Mouse (Mus musculus): Measurements from ENCODE around the gene Trpv2.
"Not testable (repeated sequence)": the region's sequence is repeated elsewhere in the genome, so short reads cannot be mapped to it uniquely, and the experiment has no call there.

Trpv2 gene

GRCm38 (mm10) chr11:62647661-62648590 is 73.6 kb downstream of the Trpv2 start, which contains the start of gene Lrrc75a:
Gene Lrrc75a, minus strand, starts transcription at chr11:62648523.
- DNase-seq (ENCODE audit: low read depth), result no peak

- peak; percentile 94 for DNase-seq (ENCODE audit: low read depth)
Observed at GRCm38 (mm10) chr11:62648591-62649391, 74.5 kb downstream of the Trpv2 start, which contains the start of gene Mmgt2. Gene Mmgt2, plus strand, starts transcription at chr11:62648664.

DNA sequence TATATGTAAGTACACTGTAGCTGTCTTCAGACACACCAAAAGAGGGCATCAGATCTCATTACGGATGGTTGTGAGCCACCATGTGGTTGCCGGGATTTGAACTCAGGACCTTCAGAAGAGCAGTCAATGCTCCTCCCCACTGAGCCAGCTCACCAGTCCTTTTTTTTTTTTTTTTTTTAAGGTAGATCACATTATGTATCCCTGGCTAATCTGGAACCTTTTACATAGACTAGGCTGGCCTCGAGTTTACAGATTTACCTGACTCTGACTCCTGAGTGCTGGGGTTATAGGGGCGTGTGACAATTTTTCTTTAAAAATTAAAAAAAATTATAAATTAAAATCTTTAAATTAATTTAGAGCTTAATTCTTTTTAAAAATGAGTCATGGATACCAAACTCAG is 75.5 kb downstream of the Trpv2 start:
- not testable (repeated sequence) for DNase-seq (ENCODE audit: low read depth)

Measured in naive thymus-derived CD4-positive, alpha-beta T cell, adult 2 months (primary cell).